In the genomic region with DNA sequence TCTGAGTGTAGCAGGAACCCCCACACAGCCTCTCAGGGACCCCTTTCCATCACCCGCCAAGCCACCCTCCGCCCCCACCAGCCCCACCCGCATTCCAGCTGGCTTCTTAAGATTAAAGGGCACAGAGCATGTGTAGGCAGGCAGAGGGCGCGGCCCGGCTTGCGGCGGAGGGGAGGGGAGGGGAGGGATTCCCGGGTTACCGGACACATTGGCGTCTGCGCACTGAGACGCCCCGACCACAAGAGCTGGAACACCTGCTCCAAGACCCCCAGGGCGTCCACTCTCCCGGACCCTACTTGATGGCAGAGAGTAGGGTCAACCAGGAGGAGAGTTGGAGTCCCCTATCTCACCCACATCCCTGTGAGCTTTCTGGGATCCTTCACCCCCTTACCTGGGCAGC, we compare ENCODE assay signal across 9 mouse cellular contexts. TPM values are rescaled to one million over a fixed set of nuclear protein-coding genes. Genes with fewer than 3 reads are reported as not detected.
A peak's percentile ranks its signal among the peaks of the same experiment; 100 is the strongest.
DNase-seq lines count a peak whose midpoint lies in the region; ATAC-seq lines count a peak whose summit lies in the region.
"Had no signal": no experiment of that assay in that cellular context is flagged by ENCODE, and none has a peak within 500 bp of the region (broad histone marks: within the 10 kb centered on the region; RNA-seq: fewer than 3 reads in every experiment).

No protein-coding gene starts in this region.

- no peaks in the 10 kb centered on the region for H3K79me2 ChIP-seq in macrophage (ENCODE audit: inconsistent target)

- peak; percentile 24 for DNase-seq in cerebellum, adult 11-12 months
- no peak for DNase-seq in cerebellum, postnatal 25 days
- DNase-seq in midbrain, embryonic 10.5 days (ENCODE audit: low spot score): no peak
- DNase-seq in midbrain, embryonic 14.5 days: no peak
- peak; percentile 41 to 55 for DNase-seq in kidney, postnatal 4 days
- no peak for DNase-seq in testis, postnatal 10 days (ENCODE audit: low spot score)
- DNase-seq in gastrocnemius, adult 18-20 months (ENCODE audit: low spot score): no peak

- ATAC-seq in midbrain, embryonic 14.5 days (ENCODE audit: low FRiP score, low TSS enrichment): no peak

- no peak overlapping the region; the same call in 1 of the 2 replicates for H3K27ac ChIP-seq in midbrain, embryonic 10.5 days (replicated peaks)
- no peak overlapping the region for H3K27ac ChIP-seq in midbrain, embryonic 14.5 days (replicated peaks; ENCODE audit: low read depth, low read length)
- peak overlapping the region; percentile 29; the same call in 1 of the 2 replicates for H3K27ac ChIP-seq in macrophage

- no peaks in the 10 kb centered on the region for H3K36me3 ChIP-seq in midbrain, embryonic 10.5 days
- no peaks in the 10 kb centered on the region for H3K36me3 ChIP-seq in midbrain, embryonic 14.5 days (ENCODE audit: control insufficient read depth, insufficient read depth, low read length)
- no peaks in the 10 kb centered on the region for H3K36me3 ChIP-seq in macrophage (ENCODE audit: inconsistent target)

- H3K4me2 ChIP-seq in midbrain, embryonic 14.5 days (ENCODE audit: low read length): no peak overlapping the region

- H3K27me3 ChIP-seq in midbrain, embryonic 10.5 days (ENCODE audit: low read depth, poor library complexity, severe bottlenecking): peaks cover 100% of the 10 kb centered on the region
- H3K27me3 ChIP-seq in midbrain, embryonic 14.5 days (ENCODE audit: control insufficient read depth, insufficient read depth, low read length): peaks cover 96% of the 10 kb centered on the region

- 1% methylated on average over 16 of the region's 16 CpGs for WGBS in midbrain, embryonic 10.5 days
- 4% methylated on average over 15 of the region's 16 CpGs for WGBS in midbrain, embryonic 14.5 days
- WGBS in macrophage (ENCODE audit: missing documents): 18% methylated on average over 8 of the region's 16 CpGs

- H3K9ac ChIP-seq in midbrain, embryonic 14.5 days (replicated peaks; ENCODE audit: low read length): no peak overlapping the region

- peak overlapping the region; percentile 14; the same call in 1 of the 2 replicates for H3K4me3 ChIP-seq in midbrain, embryonic 10.5 days
- no peak overlapping the region for H3K4me3 ChIP-seq in midbrain, embryonic 14.5 days (replicated peaks; ENCODE audit: low read depth, low read length)
- H3K4me3 ChIP-seq in macrophage (ENCODE audit: inconsistent target): no peak overlapping the region

- peaks cover 68% of the 10 kb centered on the region for H3K4me1 ChIP-seq in midbrain, embryonic 10.5 days
- peaks cover 7% of the 10 kb centered on the region; the same call in 1 of the 2 replicates for H3K4me1 ChIP-seq in midbrain, embryonic 14.5 days (ENCODE audit: control insufficient read depth, insufficient read depth, low read length)

- no peaks in the 10 kb centered on the region for H3K9me3 ChIP-seq in midbrain, embryonic 10.5 days (replicated peaks)
- H3K9me3 ChIP-seq in midbrain, embryonic 14.5 days (ENCODE audit: control insufficient read depth, low read length): no peaks in the 10 kb centered on the region

RNA-seq across cellular contexts. Expression of a gene that starts 3.1 kb away (rescaled TPM):
- 0.48 and 0.91 TPM in 2 replicates for polyA plus RNA-seq in midbrain, embryonic 10.5 days (2016; fragmentation: Nextera tagmentation; extraction: Ambion mirVana)
- 0.26 TPM in 1 of 2 replicates, not detected in the other for polyA plus RNA-seq in midbrain, embryonic 14.5 days (2014; fragmentation: Nextera tagmentation; extraction: Ambion mirVana)
- total RNA-seq in macrophage (2018; cell fraction: chromatin; rRNA removed): 10 to 100 TPM; 15.3 to 98.0 (median 38.8) TPM
- 10 to 100 TPM in 11 of 26 experiments, 1 to 10 TPM in 15; 5.0 to 16.2 (median 8.8) TPM for total RNA-seq in macrophage (2018; cell fraction: cytosol; rRNA removed)
- 10 to 100 TPM in 21 of 26 experiments, 1 to 10 TPM in 5; 7.1 to 36.3 (median 17.7) TPM for total RNA-seq in macrophage (2018; cell fraction: nucleus; rRNA removed)
- 4.7 to 10.2 TPM (median 8.1 TPM) in 3 replicates for polyA plus RNA-seq in macrophage (2018)
- 10 to 100 TPM; 32.5 to 37.0 TPM for total RNA-seq in gastrocnemius, adult 18-20 months (2021)

RNA-seq across cellular contexts. Expression of a gene that starts 11.1 kb away (rescaled TPM):
- 0.12 and 0.32 TPM in 2 replicates for polyA plus RNA-seq in midbrain, embryonic 10.5 days (2016; fragmentation: Nextera tagmentation; extraction: Ambion mirVana)
- polyA plus RNA-seq in midbrain, embryonic 14.5 days (2014; fragmentation: Nextera tagmentation; extraction: Ambion mirVana): 2.9 and 3.2 TPM in 2 replicates
- total RNA-seq in macrophage (2018; cell fraction: chromatin; rRNA removed): not detected
- total RNA-seq in macrophage (2018; cell fraction: cytosol; rRNA removed): not detected
- not detected for total RNA-seq in macrophage (2018; cell fraction: nucleus; rRNA removed)
- polyA plus RNA-seq in macrophage (2018): not detected in 3 replicates
- under 1 TPM; 0.09 to 0.11 TPM for total RNA-seq in gastrocnemius, adult 18-20 months (2021)
- total RNA-seq: hematopoietic stem cell, adult 5-6 weeks had no signal

RNA-seq across cellular contexts. Expression of a gene that starts 15.4 kb away (rescaled TPM):
- polyA plus RNA-seq in midbrain, embryonic 10.5 days (2016; fragmentation: Nextera tagmentation; extraction: Ambion mirVana): 9.1 and 11.5 TPM in 2 replicates
- polyA plus RNA-seq in midbrain, embryonic 14.5 days (2014; fragmentation: Nextera tagmentation; extraction: Ambion mirVana): 5.3 and 7.3 TPM in 2 replicates
- total RNA-seq in macrophage (2018; cell fraction: chromatin; rRNA removed): under 1 TPM in 2 of 26 experiments, not detected in 24; 0.32 to 0.37 TPM
- under 1 TPM in 24 of 26 experiments, not detected in 2; 0.05 to 0.48 (median 0.17) TPM for total RNA-seq in macrophage (2018; cell fraction: cytosol; rRNA removed)
- total RNA-seq in macrophage (2018; cell fraction: nucleus; rRNA removed): under 1 TPM in 1 of 26 experiments, not detected in 25; 0.81 TPM
- polyA plus RNA-seq in macrophage (2018): 0.14 to 0.42 TPM (median 0.14 TPM) in 3 replicates
- total RNA-seq in gastrocnemius, adult 18-20 months (2021): 1 to 10 TPM; 3.4 to 4.1 TPM

RNA-seq across cellular contexts. Expression of a gene that starts 15.8 kb away (rescaled TPM):
- polyA plus RNA-seq in midbrain, embryonic 10.5 days (2016; fragmentation: Nextera tagmentation; extraction: Ambion mirVana): 3.3 and 4.2 TPM in 2 replicates
- polyA plus RNA-seq in midbrain, embryonic 14.5 days (2014; fragmentation: Nextera tagmentation; extraction: Ambion mirVana): 2.5 and 3.5 TPM in 2 replicates
- total RNA-seq in macrophage (2018; cell fraction: chromatin; rRNA removed): 1 to 10 TPM in 5 of 26 experiments, under 1 TPM in 12, not detected in 9; 0.44 to 2.4 (median 0.81) TPM
- under 1 TPM in 25 of 26 experiments, not detected in 1; 0.12 to 0.75 (median 0.44) TPM for total RNA-seq in macrophage (2018; cell fraction: cytosol; rRNA removed)
- total RNA-seq in macrophage (2018; cell fraction: nucleus; rRNA removed): 1 to 10 TPM in 9 of 26 experiments, under 1 TPM in 11, not detected in 6; 0.31 to 5.3 (median 0.90) TPM
- polyA plus RNA-seq in macrophage (2018): 0.36 to 0.99 TPM (median 0.64 TPM) in 3 replicates
- under 1 TPM; 0.78 to 0.97 TPM for total RNA-seq in gastrocnemius, adult 18-20 months (2021)

RNA-seq across cellular contexts. Expression of a gene that starts 24.8 kb away (rescaled TPM):
- 57.3 TPM in 2 replicates for polyA plus RNA-seq in midbrain, embryonic 10.5 days (2016; fragmentation: Nextera tagmentation; extraction: Ambion mirVana)
- polyA plus RNA-seq in midbrain, embryonic 14.5 days (2014; fragmentation: Nextera tagmentation; extraction: Ambion mirVana): 20.4 and 21.6 TPM in 2 replicates
- 10 to 100 TPM in 22 of 26 experiments, 1 to 10 TPM in 4; 6.8 to 27.9 (median 18.6) TPM for total RNA-seq in macrophage (2018; cell fraction: chromatin; rRNA removed)
- total RNA-seq in macrophage (2018; cell fraction: cytosol; rRNA removed): 10 to 100 TPM; 31.4 to 74.2 (median 50.9) TPM
- 10 to 100 TPM; 10.6 to 50.1 (median 29.7) TPM for total RNA-seq in macrophage (2018; cell fraction: nucleus; rRNA removed)
- polyA plus RNA-seq in macrophage (2018): 20.5 to 43.3 TPM (median 41.4 TPM) in 3 replicates
- 1 to 10 TPM; 6.8 to 7.1 TPM for total RNA-seq in gastrocnemius, adult 18-20 months (2021)

Comparison
In these comparisons a context has a peak if more than half of its experiments do, and no peak if none do; other contexts are left out.
1. DNase-seq: peak in cerebellum, adult 11-12 months (single experiment) and kidney, postnatal 4 days (2 of 2); none in cerebellum, postnatal 25 days (0 of 2), midbrain, embryonic 10.5 days (single experiment), midbrain, embryonic 14.5 days (single experiment), testis, postnatal 10 days (single experiment) and gastrocnemius, adult 18-20 months (single experiment).